Mouse (Mus musculus) lung, adult 2 months (tissue): ENCODE measurements around the gene Coq10a.

Experiments used
- CTCF ChIP-seq: fragments of 200-500 bp; IDR thresholded peaks from 2 replicates; pipeline ENCODE4 v1.5.1; 2011; ENCODE audit warnings: mild to moderate bottlenecking, low read length, control low read depth; ENCODE audit not compliant: insufficient read depth
- POLR2A ChIP-seq: fragments of 200-500 bp; IDR thresholded peaks from 2 replicates; pipeline ENCODE4 v1.6.1; 2011; ENCODE audit warnings: low read depth, mild to moderate bottlenecking, control low read depth, low read length, borderline replicate concordance; ENCODE audit errors: extremely low read depth

- TF ChIP-seq CTCF (no peak), POLR2A (no peak)
These were observed 24.1 kb downstream of the Coq10a start for GRCm38 (mm10) chr10:128344568-128345275.
